Mouse (Mus musculus): ENCODE results near the gene Pfas. TPM values are rescaled to one million over a fixed set of nuclear protein-coding genes. Genes with fewer than 3 reads are reported as not detected.
"Not testable (repeated sequence)": the region's sequence is repeated elsewhere in the genome, so short reads cannot be mapped to it uniquely, and the experiment has no call there.

Gene Pfas
- total RNA-seq, 2 experiments from 2014 or later = 47.3 to 56.2 TPM

GRCm38 (mm10) chr11:68974059-68974450, 34.2 kb downstream of the Pfas start:
- ATAC-seq (replicated peaks; ENCODE audit: poor library complexity, severe bottlenecking) = no peak; the same call in 1 of the 2 replicates

- peak; percentile 89 for ATAC-seq (replicated peaks; ENCODE audit: poor library complexity, severe bottlenecking)
Observed at GRCm38 (mm10) chr11:68973250-68974058, 34.8 kb downstream of the Pfas start.

- ATAC-seq (replicated peaks; ENCODE audit: poor library complexity, severe bottlenecking) = no peak
Observed at GRCm38 (mm10) chr11:68970232-68970631, 38.0 kb downstream of the Pfas start.

- ATAC-seq (replicated peaks; ENCODE audit: poor library complexity, severe bottlenecking) = no peak
Observed at GRCm38 (mm10) chr11:68968752-68969151, 39.5 kb downstream of the Pfas start.

- peak; percentile 90 for ATAC-seq (replicated peaks; ENCODE audit: poor library complexity, severe bottlenecking)
Observed at GRCm38 (mm10) chr11:68967337-68968282, 40.6 kb downstream of the Pfas start, which contains the start of gene Slc25a35. TSS of gene Slc25a35 (plus strand) at chr11:68968131.

- no peak for ATAC-seq (replicated peaks; ENCODE audit: poor library complexity, severe bottlenecking)
Observed at GRCm38 (mm10) chr11:68966554-68966953, 41.7 kb downstream of the Pfas start.

- ATAC-seq (replicated peaks; ENCODE audit: poor library complexity, severe bottlenecking) = peak; percentile 47
Observed at GRCm38 (mm10) chr11:68965845-68966244, 42.4 kb downstream of the Pfas start.

GRCm38 (mm10) chr11:68965050-68965449, 43.2 kb downstream of the Pfas start:
- no peak for ATAC-seq (replicated peaks; ENCODE audit: poor library complexity, severe bottlenecking)

- no peak for ATAC-seq (replicated peaks; ENCODE audit: poor library complexity, severe bottlenecking)
Observed at GRCm38 (mm10) chr11:68963405-68963804, 44.9 kb downstream of the Pfas start.

GRCm38 (mm10) chr11:68962159-68962558, 46.1 kb downstream of the Pfas start:
- ATAC-seq (replicated peaks; ENCODE audit: poor library complexity, severe bottlenecking) = not testable (repeated sequence)

GRCm38 (mm10) chr11:68961596-68961995, 46.7 kb downstream of the Pfas start:
- no peak for ATAC-seq (replicated peaks; ENCODE audit: poor library complexity, severe bottlenecking)

GRCm38 (mm10) chr11:68957971-68958370, 50.3 kb downstream of the Pfas start:
- no peak for ATAC-seq (replicated peaks; ENCODE audit: poor library complexity, severe bottlenecking)

GRCm38 (mm10) chr11:68957308-68957707, 51.0 kb downstream of the Pfas start, which contains the start of gene Arhgef15:
TSS of gene Arhgef15 (minus strand) at chr11:68957480.
- ATAC-seq (replicated peaks; ENCODE audit: poor library complexity, severe bottlenecking) = no peak

- ATAC-seq (replicated peaks; ENCODE audit: poor library complexity, severe bottlenecking) = 0 out of 2 replicates have a peak, but pooled peaks have one; percentile 13
Observed at GRCm38 (mm10) chr11:68956697-68957096, 51.6 kb downstream of the Pfas start.

GRCm38 (mm10) chr11:68956107-68956506, 52.2 kb downstream of the Pfas start:
- no peak for ATAC-seq (replicated peaks; ENCODE audit: poor library complexity, severe bottlenecking)

- no peak for ATAC-seq (replicated peaks; ENCODE audit: poor library complexity, severe bottlenecking)
Observed at GRCm38 (mm10) chr11:68955473-68955872, 52.8 kb downstream of the Pfas start.

GRCm38 (mm10) chr11:68954408-68954807, 53.9 kb downstream of the Pfas start:
- ATAC-seq (replicated peaks; ENCODE audit: poor library complexity, severe bottlenecking) = peak; percentile 26

- no peak; the same call in 1 of the 2 replicates for ATAC-seq (replicated peaks; ENCODE audit: poor library complexity, severe bottlenecking)
Observed at GRCm38 (mm10) chr11:68953903-68954302, 54.4 kb downstream of the Pfas start.

- no peak for ATAC-seq (replicated peaks; ENCODE audit: poor library complexity, severe bottlenecking)
Observed at GRCm38 (mm10) chr11:68947542-68947993, 60.7 kb downstream of the Pfas start.

GRCm38 (mm10) chr11:68946806-68947440, 61.3 kb downstream of the Pfas start:
- ATAC-seq (replicated peaks; ENCODE audit: poor library complexity, severe bottlenecking) = no peak

Data from granulocyte monocyte progenitor cell, adult 5-6 weeks (primary cell).